In the genomic region with DNA sequence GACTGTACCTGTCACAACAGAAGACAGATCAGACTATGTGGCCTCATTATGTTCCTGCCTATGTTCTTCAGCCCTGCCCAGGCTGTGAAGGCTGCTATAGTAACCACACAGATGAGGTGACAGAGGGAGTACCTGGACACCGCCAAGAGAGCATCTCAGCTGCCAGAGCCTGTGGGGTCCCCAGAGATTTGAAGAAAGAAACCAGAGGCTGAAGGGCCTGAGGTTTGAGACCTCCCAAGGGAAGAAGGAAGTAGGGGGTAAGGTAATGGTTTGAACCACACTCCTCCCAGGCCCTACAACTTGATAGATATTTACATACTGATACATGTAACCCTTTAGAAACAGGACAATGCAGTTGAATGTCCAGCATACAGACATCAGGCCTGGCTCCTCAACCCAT, we compare ENCODE assay signal across 19 mouse cellular contexts.
DNase-seq lines count a peak whose midpoint lies in the region; ATAC-seq and TF ChIP-seq lines count a peak whose summit lies in the region.
"Had no signal": no experiment of that assay in that cellular context is flagged by ENCODE, and none has a peak within 500 bp of the region (broad histone marks: within the 10 kb centered on the region; RNA-seq: fewer than 3 reads in every experiment).

No protein-coding gene starts in this region.

- 85% methylated on average over 1 of the region's 1 CpGs for WGBS in hindbrain, embryonic 10.5 days
- WGBS in hindbrain, embryonic 12.5 days, result 83% methylated on average over 1 of the region's 1 CpGs
- 85% methylated on average over 1 of the region's 1 CpGs for WGBS in limb, embryonic 10.5 days

- TF ChIP-seq EP300 in CH12.LX (IDR thresholded peaks at IDR 0.05; ENCODE audit: low read length), result no peak

- H3K27ac ChIP-seq in hindbrain, embryonic 10.5 days, result 0 out of 2 replicates have a peak overlapping the region, but pooled peaks have one; percentile 72
- no peak overlapping the region for H3K27ac ChIP-seq in hindbrain, embryonic 12.5 days
- no peak overlapping the region for H3K27ac ChIP-seq in CH12.LX (ENCODE audit: insufficient read depth, low read depth)
- peak overlapping the region; percentile 38; the same call in 1 of the 2 replicates for H3K27ac ChIP-seq in limb, embryonic 10.5 days
- H3K27ac ChIP-seq: embryonic facial prominence, embryonic 13.5 days; embryonic facial prominence, embryonic 15.5 days had no signal

- no peak overlapping the region for H3K9ac ChIP-seq in hindbrain, embryonic 12.5 days
- H3K9ac ChIP-seq in CH12.LX (ENCODE audit: insufficient read depth, low read depth), result no peak overlapping the region
- H3K9ac ChIP-seq: embryonic facial prominence, embryonic 13.5 days; embryonic facial prominence, embryonic 15.5 days had no signal

- TF ChIP-seq CTCF in CH12.LX (conservative IDR thresholded peaks at IDR 0.05 in 1 of 2, IDR thresholded peaks at IDR 0.05 in 1 of 2; ENCODE audit: low read depth in 2 of 2, low read length in 2 of 2), result no peak

- no peak overlapping the region for H3K4me3 ChIP-seq in hindbrain, embryonic 10.5 days
- no peak overlapping the region for H3K4me3 ChIP-seq in hindbrain, embryonic 12.5 days
- H3K4me3 ChIP-seq in CH12.LX (replicated peaks in 1 of 3; ENCODE audit: low read depth in 2 of 3, low read length in 2 of 3, poor library complexity in 1 of 3), result no peak overlapping the region
- H3K4me3 ChIP-seq in limb, embryonic 10.5 days, result no peak overlapping the region
- H3K4me3 ChIP-seq: embryonic facial prominence, embryonic 13.5 days; embryonic facial prominence, embryonic 15.5 days; erythroblast, embryonic 14.5 days had no signal

- dilution Hi-C loops in CH12.LX (cut with MboI; ENCODE audit: extremely low pct_ligation_motif_present, extremely low pct_unique_long_range_greater_than_20kb, low sequenced_read_pairs), result no loop called here

- TF ChIP-seq POLR2A in CH12.LX (IDR thresholded peaks at IDR 0.05; ENCODE audit: low read depth, low read length), result no peak

- in situ Hi-C loops in CH12.LX (cut with MboI; ENCODE audit: low pct_ligation_motif_present, low pct_unique_long_range_greater_than_20kb, low sequenced_read_pairs), result loop anchor here (5.0 to 10.0 kb wide), 2 partner anchors 63 to 156 kb away; no protein-coding TSS in a partner anchor

- TF ChIP-seq RAD21 in CH12.LX (IDR thresholded peaks at IDR 0.05; ENCODE audit: low read depth, low read length), result no peak

- H3K79me2 ChIP-seq in CH12.LX (replicated peaks; ENCODE audit: control insufficient read depth, extremely low read depth, insufficient read depth, poor library complexity, severe bottlenecking), result no peaks in the 10 kb centered on the region

- peaks cover 37% of the 10 kb centered on the region for H3K4me1 ChIP-seq in hindbrain, embryonic 10.5 days (replicated peaks)
- H3K4me1 ChIP-seq in hindbrain, embryonic 12.5 days, result peaks cover 33% of the 10 kb centered on the region
- H3K4me1 ChIP-seq in CH12.LX (ENCODE audit: control insufficient read depth in 1 of 2, insufficient read depth in 2 of 2), result peaks cover 13 to 22% of the 10 kb centered on the region in 2 experiments
- peaks cover 21% of the 10 kb centered on the region for H3K4me1 ChIP-seq in limb, embryonic 10.5 days

- no peak overlapping the region for H3K4me2 ChIP-seq in hindbrain, embryonic 12.5 days (replicated peaks)
- 0 out of 2 replicates have a peak overlapping the region, but pooled peaks have one; percentile 1 for H3K4me2 ChIP-seq in CH12.LX (ENCODE audit: insufficient read depth, low read depth, poor library complexity, severe bottlenecking)
- H3K4me2 ChIP-seq: embryonic facial prominence, embryonic 13.5 days; embryonic facial prominence, embryonic 15.5 days had no signal

- no peaks in the 10 kb centered on the region for H3K36me3 ChIP-seq in hindbrain, embryonic 10.5 days
- no peaks in the 10 kb centered on the region for H3K36me3 ChIP-seq in hindbrain, embryonic 12.5 days
- no peaks in the 10 kb centered on the region for H3K36me3 ChIP-seq in CH12.LX (replicated peaks in 1 of 2; ENCODE audit: control insufficient read depth in 1 of 2, insufficient read depth in 1 of 2, low read length in 1 of 2)
- no peaks in the 10 kb centered on the region for H3K36me3 ChIP-seq in limb, embryonic 10.5 days
- H3K36me3 ChIP-seq: embryonic facial prominence, embryonic 13.5 days; embryonic facial prominence, embryonic 15.5 days; G1E had no signal

- ATAC-seq in hindbrain, embryonic 12.5 days (ENCODE audit: low FRiP score), result no peak
- no peak for ATAC-seq in cerebellum, adult (ENCODE audit: insufficient number of reproducible peaks, low FRiP score, low TSS enrichment)
- ATAC-seq: activated CD4-positive, CD25-positive, alpha-beta regulatory T cell, adult 4 months; Patski had no signal

- no peak for DNase-seq in hindbrain, embryonic 10.5 days (ENCODE audit: low spot score)
- DNase-seq in CH12.LX (ENCODE audit: extremely low read depth), result peak; percentile 54
- no peak for DNase-seq in limb, embryonic 10.5 days (ENCODE audit: low spot score)
- DNase-seq: adrenal gland, adult 8-10 months; adrenal gland, postnatal 14 days; adrenal gland, postnatal 36 days; cerebellum, adult 11 months; cerebellum, adult 8-10 months; cerebellum, postnatal 14 days; cerebellum, postnatal 36 days; embryo, embryonic 11 days had no signal

- no peaks in the 10 kb centered on the region for H3K9me3 ChIP-seq in hindbrain, embryonic 10.5 days
- no peaks in the 10 kb centered on the region for H3K9me3 ChIP-seq in hindbrain, embryonic 12.5 days (replicated peaks)
- no peaks in the 10 kb centered on the region for H3K9me3 ChIP-seq in CH12.LX (replicated peaks; ENCODE audit: low read length)
- H3K9me3 ChIP-seq in limb, embryonic 10.5 days (replicated peaks), result no peaks in the 10 kb centered on the region
- H3K9me3 ChIP-seq: embryonic facial prominence, embryonic 13.5 days; embryonic facial prominence, embryonic 15.5 days; G1E had no signal

- peaks cover 5% of the 10 kb centered on the region; the same call in 1 of the 2 replicates for H3K27me3 ChIP-seq in hindbrain, embryonic 10.5 days (ENCODE audit: insufficient read depth, poor library complexity, severe bottlenecking)
- H3K27me3 ChIP-seq in hindbrain, embryonic 12.5 days, result no peaks in the 10 kb centered on the region
- peaks cover 22% of the 10 kb centered on the region for H3K27me3 ChIP-seq in CH12.LX (replicated peaks)
- H3K27me3 ChIP-seq in limb, embryonic 10.5 days (ENCODE audit: low read depth, poor library complexity, severe bottlenecking), result peaks cover 21% of the 10 kb centered on the region

TF ChIP-seq in CH12.LX, 34 proteins besides CTCF, POLR2A, EP300 and RAD21:
- no peak for TF ChIP-seq MAZ (IDR thresholded peaks at IDR 0.05; ENCODE audit: low read depth, low read length)
- TF ChIP-seq TCF12 (IDR thresholded peaks at IDR 0.05; ENCODE audit: low read depth, low read length), result peak; percentile 13; the same call in 1 of the 2 replicates
- TF ChIP-seq PAX5 (IDR thresholded peaks at IDR 0.05; ENCODE audit: low read length), result no peak
- no peak for TF ChIP-seq POLR2AphosphoS2 (IDR thresholded peaks at IDR 0.05; ENCODE audit: low read depth, low read length)
- no peak for TF ChIP-seq MAFK (IDR thresholded peaks at IDR 0.05; ENCODE audit: insufficient replicate concordance, low read length)
- no peak for TF ChIP-seq NELFE (IDR thresholded peaks at IDR 0.05; ENCODE audit: low read depth, low read length)
- 0 out of 2 replicates have a peak, but pooled peaks have one; percentile 50 for TF ChIP-seq KAT2A (IDR thresholded peaks at IDR 0.05; ENCODE audit: insufficient replicate concordance, low read length)
- TF ChIP-seq IRF4 (IDR thresholded peaks at IDR 0.05; ENCODE audit: low read depth, low read length), result no peak
- TF ChIP-seq E2F4 (IDR thresholded peaks at IDR 0.05; ENCODE audit: insufficient replicate concordance, low read depth, low read length), result no peak
- no peak for TF ChIP-seq ZC3H11A (IDR thresholded peaks at IDR 0.05; ENCODE audit: low read depth, low read length)
- TF ChIP-seq USF2 (conservative IDR thresholded peaks at IDR 0.05; ENCODE audit: low read depth, low read length), result no peak
- TF ChIP-seq ZKSCAN1 (IDR thresholded peaks at IDR 0.05; ENCODE audit: borderline replicate concordance, low read depth, low read length), result no peak
- no peak for TF ChIP-seq MXI1 (IDR thresholded peaks at IDR 0.05; ENCODE audit: low read depth, low read length)
- TF ChIP-seq USF1 (IDR thresholded peaks at IDR 0.05; ENCODE audit: low read depth, low read length), result no peak
- TF ChIP-seq CHD2 (IDR thresholded peaks at IDR 0.05; ENCODE audit: low read length), result no peak
- TF ChIP-seq NRF1 (IDR thresholded peaks at IDR 0.05; ENCODE audit: low read depth, low read length), result no peak
- TF ChIP-seq BHLHE40 (IDR thresholded peaks at IDR 0.05; ENCODE audit: low read depth, low read length), result peak; percentile 28
- TF ChIP-seq HCFC1 (IDR thresholded peaks at IDR 0.05; ENCODE audit: low read depth, low read length), result no peak
- no peak for TF ChIP-seq ZNF384 (IDR thresholded peaks at IDR 0.05; ENCODE audit: low read depth, low read length)
- no peak for TF ChIP-seq RCOR1 (conservative IDR thresholded peaks at IDR 0.05; ENCODE audit: low read depth, low read length)
- TF ChIP-seq ELF1 (IDR thresholded peaks at IDR 0.05; ENCODE audit: low read depth, low read length), result no peak
- peak; percentile 17 for TF ChIP-seq SMC3 (IDR thresholded peaks at IDR 0.05; ENCODE audit: low read depth, low read length)
- 0 out of 2 replicates have a peak, but pooled peaks have one; percentile 36 for TF ChIP-seq ETS1 (conservative IDR thresholded peaks at IDR 0.05; ENCODE audit: low read depth, low read length)

Comparison
In these comparisons a context has a peak if more than half of its experiments do, and no peak if none do; other contexts are left out.
1. H3K27ac ChIP-seq: peak in hindbrain, embryonic 10.5 days (single experiment) and limb, embryonic 10.5 days (single experiment); none in hindbrain, embryonic 12.5 days (single experiment) and CH12.LX (single experiment).